Mouse (Mus musculus): ENCODE measurements at regions not wholly inside any gene's neighbourhood (a gene's known extent, or its start where the extent isn't known, plus 50 kb on each side); places are given as distances from the start of the nearest gene placed in this dataset.

GRCm38 (mm10) chr15:69576742-69577141 lies 3076.0 kb upstream of the Lrrc6 start:
- no peak overlapping the region for H3K4me3 ChIP-seq
- no peaks in the 10 kb centered on the region for H3K36me3 ChIP-seq (ENCODE audit: control insufficient read depth, insufficient read depth)
- no peaks in the 10 kb centered on the region for H3K27me3 ChIP-seq (ENCODE audit: control insufficient read depth, insufficient read depth, insufficient read length)
- H3K79me2 ChIP-seq (ENCODE audit: control insufficient read depth, insufficient read depth) = no peaks in the 10 kb centered on the region
- no peak for TF ChIP-seq MAX (IDR thresholded peaks at IDR 0.05; ENCODE audit: low read depth)
- TF ChIP-seq TCF12 (IDR thresholded peaks at IDR 0.05; ENCODE audit: insufficient read depth, poor library complexity, severe bottlenecking) = no peak
- TF ChIP-seq TCF3 (IDR thresholded peaks at IDR 0.05; ENCODE audit: insufficient read length, low read depth) = no peak
- TF ChIP-seq E2F4 (IDR thresholded peaks at IDR 0.05; ENCODE audit: insufficient read depth) = no peak
- TF ChIP-seq SRF (IDR thresholded peaks at IDR 0.05; ENCODE audit: control insufficient read depth, insufficient read length, low read depth) = no peak
- no peak for TF ChIP-seq MYOD1 (IDR thresholded peaks at IDR 0.05; ENCODE audit: control insufficient read depth in 1 of 3, insufficient read length in 2 of 3, low read depth in 2 of 3)
- no peak for TF ChIP-seq USF1 (IDR thresholded peaks at IDR 0.05; ENCODE audit: low read depth)
- TF ChIP-seq CEBPB (IDR thresholded peaks at IDR 0.05; ENCODE audit: insufficient read depth, poor library complexity, severe bottlenecking) = no peak
- TF ChIP-seq POLR2AphosphoS2 (IDR thresholded peaks at IDR 0.05; ENCODE audit: insufficient read length, low read depth) = no peak
- TF ChIP-seq MYOG (IDR thresholded peaks at IDR 0.05; ENCODE audit: control insufficient read depth in 1 of 3, insufficient read depth in 1 of 3, insufficient read length in 2 of 3, low read depth in 2 of 3) = no peak
- no peak for TF ChIP-seq POLR2A (IDR thresholded peaks at IDR 0.05; ENCODE audit: insufficient read length, low read depth)
- TF ChIP-seq REST (IDR thresholded peaks at IDR 0.05; ENCODE audit: insufficient read depth, insufficient read length) = no peak
- no peak overlapping the region for H3K4me2 ChIP-seq (ENCODE audit: low read depth)
- no peak overlapping the region for H3ac ChIP-seq (ENCODE audit: control insufficient read depth, insufficient read length)

DNA sequence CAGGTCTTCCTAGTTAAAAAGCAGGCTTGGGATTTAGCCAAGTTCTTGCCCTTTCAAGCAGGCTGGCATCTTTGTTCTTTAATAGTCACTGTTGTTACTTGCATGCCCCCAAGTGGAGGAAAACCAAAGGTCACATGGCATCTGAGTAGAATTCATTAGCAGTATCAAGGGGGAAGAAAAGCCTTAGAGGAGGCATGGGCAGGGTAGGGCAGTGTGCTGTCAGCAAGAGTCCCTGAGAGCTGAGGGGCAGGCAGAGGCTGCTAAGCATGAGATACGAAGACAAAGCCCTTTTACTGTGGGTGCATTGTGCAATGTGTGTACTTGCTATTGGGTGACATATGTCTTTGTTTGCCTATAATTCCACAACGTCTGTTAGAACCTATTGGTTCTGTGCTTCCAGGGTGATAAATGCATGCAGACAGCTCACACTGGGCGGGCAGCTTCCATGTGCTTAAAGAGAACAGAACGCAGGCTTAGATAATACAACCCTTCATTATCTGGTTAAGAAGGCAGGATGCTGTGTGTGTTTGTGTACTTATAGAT lies 3075.0 kb upstream of the Lrrc6 start:
- H3K4me3 ChIP-seq = no peak overlapping the region
- H3K36me3 ChIP-seq (ENCODE audit: control insufficient read depth, insufficient read depth) = no peaks in the 10 kb centered on the region
- no peak overlapping the region for H3ac ChIP-seq (ENCODE audit: control insufficient read depth, insufficient read length)
- peak; percentile 22 for TF ChIP-seq USF1 (IDR thresholded peaks at IDR 0.05; ENCODE audit: low read depth)
- no peak for TF ChIP-seq REST (IDR thresholded peaks at IDR 0.05; ENCODE audit: insufficient read depth, insufficient read length)
- no peaks in the 10 kb centered on the region for H3K79me2 ChIP-seq (ENCODE audit: control insufficient read depth, insufficient read depth)
- no peak overlapping the region for H3K4me2 ChIP-seq (ENCODE audit: low read depth)
- no peaks in the 10 kb centered on the region for H3K27me3 ChIP-seq (ENCODE audit: control insufficient read depth, insufficient read depth, insufficient read length)

DNA sequence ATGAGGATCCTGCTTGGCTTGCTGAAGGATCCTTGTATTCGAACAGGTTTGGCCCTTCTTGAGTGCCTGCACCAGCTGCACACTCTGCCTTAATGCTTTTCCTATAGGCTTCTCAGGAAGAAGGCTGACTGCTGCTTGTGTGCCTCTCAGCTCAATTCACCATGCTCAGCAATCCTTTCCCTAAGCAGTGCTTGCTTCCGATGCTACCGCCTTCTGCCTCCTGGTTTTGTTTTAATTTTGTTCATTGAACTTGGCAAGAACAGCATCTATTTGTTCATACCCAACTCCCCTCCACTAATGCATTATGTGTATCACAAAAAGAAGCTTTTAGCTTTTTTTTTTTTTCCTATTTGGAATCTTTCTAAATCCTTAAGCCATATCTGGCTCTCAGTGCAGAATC lies 3053.5 kb upstream of the Lrrc6 start:
- H3K79me2 ChIP-seq (ENCODE audit: control insufficient read depth, insufficient read depth) = no peaks in the 10 kb centered on the region
- no peak overlapping the region for H3K4me3 ChIP-seq
- H3K4me2 ChIP-seq (ENCODE audit: low read depth) = no peak overlapping the region
- TF ChIP-seq POLR2AphosphoS2 (IDR thresholded peaks at IDR 0.05; ENCODE audit: insufficient read length, low read depth) (no peak), REST (IDR thresholded peaks at IDR 0.05; ENCODE audit: insufficient read depth, insufficient read length) (no peak), TCF3 (IDR thresholded peaks at IDR 0.05; ENCODE audit: insufficient read length, low read depth) (no peak), MYOG (IDR thresholded peaks at IDR 0.05; ENCODE audit: control insufficient read depth in 1 of 3, insufficient read depth in 1 of 3, insufficient read length in 2 of 3, low read depth in 2 of 3) (no peak), USF1 (IDR thresholded peaks at IDR 0.05; ENCODE audit: low read depth) (no peak), TCF12 (IDR thresholded peaks at IDR 0.05; ENCODE audit: insufficient read depth, poor library complexity, severe bottlenecking) (no peak), SRF (IDR thresholded peaks at IDR 0.05; ENCODE audit: control insufficient read depth, insufficient read length, low read depth) (no peak), E2F4 (IDR thresholded peaks at IDR 0.05; ENCODE audit: insufficient read depth) (no peak), CEBPB (IDR thresholded peaks at IDR 0.05; ENCODE audit: insufficient read depth, poor library complexity, severe bottlenecking) (no peak), POLR2A (IDR thresholded peaks at IDR 0.05; ENCODE audit: insufficient read length, low read depth) (no peak), MAX (IDR thresholded peaks at IDR 0.05; ENCODE audit: low read depth) (no peak), MYOD1 (IDR thresholded peaks at IDR 0.05; ENCODE audit: control insufficient read depth in 1 of 3, insufficient read length in 2 of 3, low read depth in 2 of 3) (no peak)
- H3ac ChIP-seq (ENCODE audit: control insufficient read depth, insufficient read length) = no peak overlapping the region
- H3K36me3 ChIP-seq (ENCODE audit: control insufficient read depth, insufficient read depth) = no peaks in the 10 kb centered on the region
- H3K27me3 ChIP-seq (ENCODE audit: control insufficient read depth, insufficient read depth, insufficient read length) = no peaks in the 10 kb centered on the region

- Histone ChIP-seq H3K36me3 (ENCODE audit: control insufficient read depth, insufficient read depth) (no peaks in the 10 kb centered on the region), H3K27me3 (ENCODE audit: control insufficient read depth, insufficient read depth, insufficient read length) (no peaks in the 10 kb centered on the region), H3ac (ENCODE audit: control insufficient read depth, insufficient read length) (no peak overlapping the region), H3K79me2 (ENCODE audit: control insufficient read depth, insufficient read depth) (no peaks in the 10 kb centered on the region), H3K4me2 (ENCODE audit: low read depth) (no peak overlapping the region), H3K4me3 (no peak overlapping the region)
- TF ChIP-seq CEBPB (IDR thresholded peaks at IDR 0.05; ENCODE audit: insufficient read depth, poor library complexity, severe bottlenecking) (no peak), TCF3 (IDR thresholded peaks at IDR 0.05; ENCODE audit: insufficient read length, low read depth) (no peak), TCF12 (IDR thresholded peaks at IDR 0.05; ENCODE audit: insufficient read depth, poor library complexity, severe bottlenecking) (no peak), USF1 (IDR thresholded peaks at IDR 0.05; ENCODE audit: low read depth) (no peak), MAX (IDR thresholded peaks at IDR 0.05; ENCODE audit: low read depth) (no peak), REST (IDR thresholded peaks at IDR 0.05; ENCODE audit: insufficient read depth, insufficient read length) (no peak)
Observed at GRCm38 (mm10) chr15:69552062-69552628, 3051.4 kb upstream of the Lrrc6 start.

GRCm38 (mm10) chr15:69551012-69551411 lies 3050.3 kb upstream of the Lrrc6 start:
- Histone ChIP-seq H3K4me2 (ENCODE audit: low read depth) (no peak overlapping the region), H3K36me3 (ENCODE audit: control insufficient read depth, insufficient read depth) (no peaks in the 10 kb centered on the region), H3K79me2 (ENCODE audit: control insufficient read depth, insufficient read depth) (no peaks in the 10 kb centered on the region), H3K27me3 (ENCODE audit: control insufficient read depth, insufficient read depth, insufficient read length) (no peaks in the 10 kb centered on the region), H3K4me3 (no peak overlapping the region), H3ac (ENCODE audit: control insufficient read depth, insufficient read length) (no peak overlapping the region)
- no peak for TF ChIP-seq MYOG (IDR thresholded peaks at IDR 0.05; ENCODE audit: control insufficient read depth in 1 of 3, insufficient read depth in 1 of 3, insufficient read length in 2 of 3, low read depth in 2 of 3)
- TF ChIP-seq E2F4 (IDR thresholded peaks at IDR 0.05; ENCODE audit: insufficient read depth) = no peak
- no peak for TF ChIP-seq TCF12 (IDR thresholded peaks at IDR 0.05; ENCODE audit: insufficient read depth, poor library complexity, severe bottlenecking)
- TF ChIP-seq TCF3 (IDR thresholded peaks at IDR 0.05; ENCODE audit: insufficient read length, low read depth) = no peak
- no peak for TF ChIP-seq CEBPB (IDR thresholded peaks at IDR 0.05; ENCODE audit: insufficient read depth, poor library complexity, severe bottlenecking)
- TF ChIP-seq SRF (IDR thresholded peaks at IDR 0.05; ENCODE audit: control insufficient read depth, insufficient read length, low read depth) = no peak
- TF ChIP-seq POLR2A (IDR thresholded peaks at IDR 0.05; ENCODE audit: insufficient read length, low read depth) = no peak
- no peak for TF ChIP-seq MAX (IDR thresholded peaks at IDR 0.05; ENCODE audit: low read depth)
- TF ChIP-seq MYOD1 (IDR thresholded peaks at IDR 0.05; ENCODE audit: control insufficient read depth in 1 of 3, insufficient read length in 2 of 3, low read depth in 2 of 3) = no peak
- no peak for TF ChIP-seq POLR2AphosphoS2 (IDR thresholded peaks at IDR 0.05; ENCODE audit: insufficient read length, low read depth)
- no peak for TF ChIP-seq USF1 (IDR thresholded peaks at IDR 0.05; ENCODE audit: low read depth)
- TF ChIP-seq REST (IDR thresholded peaks at IDR 0.05; ENCODE audit: insufficient read depth, insufficient read length) = no peak

Data from myocyte (in vitro differentiated cells).